Mouse (Mus musculus) liver, embryonic 13.5 days (tissue): Measurements from ENCODE around the gene Gm867. TPM values are rescaled to one million over a fixed set of nuclear protein-coding genes. Genes with fewer than 3 reads are reported as not detected.

Experiments used
- ATAC-seq: fragments of 200-750 bp; cut with Nextera tagmentation; 2 replicates; pipeline ENCODE4 v1.8.0; 2017; ENCODE audit warnings: low read depth, mild to moderate bottlenecking, moderate number of reproducible peaks, moderate library complexity
- DNase-seq: peaks from one replicate; pipeline ENCODE4 v3.0.0; 2022
- H3K27ac ChIP-seq: fragments of 300-500 bp; sonication (generic); 2 replicates; pipeline ENCODE4 v1.5.1; 2015; ENCODE audit warnings: moderate library complexity, mild to moderate bottlenecking, inconsistent platforms
- H3K27me3 ChIP-seq: fragments of 300-500 bp; sonication (generic); 2 replicates; pipeline ENCODE4 v1.6.1; 2015; ENCODE audit warnings: mild to moderate bottlenecking, inconsistent platforms
- H3K36me3 ChIP-seq: fragments of 300-500 bp; sonication (generic); 2 replicates; pipeline ENCODE4 v1.6.1; 2015; ENCODE audit warnings: mild to moderate bottlenecking, inconsistent platforms
- H3K4me1 ChIP-seq: fragments of 300-500 bp; sonication (generic); replicated peaks from 2 replicates; pipeline ENCODE4 v1.6.1; 2015; ENCODE audit warnings: inconsistent platforms
- H3K4me2 ChIP-seq: fragments of 300-500 bp; sonication (generic); 2 replicates; pipeline ENCODE4 v1.6.1; 2015; ENCODE audit warnings: inconsistent platforms, mild to moderate bottlenecking, moderate library complexity
- H3K4me3 ChIP-seq: fragments of 300-500 bp; sonication (generic); replicated peaks from 2 replicates; pipeline ENCODE4 v1.5.1; 2015; ENCODE audit warnings: mild to moderate bottlenecking, inconsistent platforms
- H3K9ac ChIP-seq: fragments of 300-500 bp; sonication (generic); 2 replicates; pipeline ENCODE4 v1.6.1; 2015; ENCODE audit warnings: mild to moderate bottlenecking, inconsistent platforms
- H3K9me3 ChIP-seq: fragments of 300-500 bp; sonication (generic); replicated peaks from 2 replicates; pipeline ENCODE4 v1.6.1; 2016; ENCODE audit warnings: inconsistent platforms
- WGBS: fragments of 180-500 bp; shearing (Covaris S2); methylation state at CpG from one replicate; pipeline ENCODE4 v1.1.7; 2015; ENCODE audit not compliant: insufficient replicate concordance; 5-methylcytosine and 5-hydroxymethylcytosine counted together
- polyA plus RNA-seq: library from polyadenylated mRNA; unstranded; fragments of >200 nt; fragmentation: Nextera tagmentation; extraction: Ambion mirVana; gene quantifications from 2 replicates; pipeline ENCODE4 v1.2.1, GENCODE M21; 2015

Gm867 gene
- polyA plus RNA-seq, 1 experiment from 2014 or later = 25.1 TPM

GRCm38 (mm10) chr10:75915557-75915956 lies 24.9 kb downstream of the Gm867 start:
- ATAC-seq = no peak
- H3K4me3 ChIP-seq = no peak overlapping the region
- no peak overlapping the region for H3K9ac ChIP-seq
- no peaks in the 10 kb centered on the region for H3K27me3 ChIP-seq
- DNase-seq = no peak
- H3K4me2 ChIP-seq = no peak overlapping the region
- H3K27ac ChIP-seq = no peak overlapping the region
- WGBS = 75% methylated on average over 7 of the region's 7 CpGs
- H3K36me3 ChIP-seq = peaks cover 73% of the 10 kb centered on the region
- peaks cover 27% of the 10 kb centered on the region for H3K4me1 ChIP-seq
- no peaks in the 10 kb centered on the region for H3K9me3 ChIP-seq

- Histone ChIP-seq H3K4me3 (no peak overlapping the region), H3K4me2 (no peak overlapping the region), H3K4me1 (peaks cover 4% of the 10 kb centered on the region), H3K27me3 (no peaks in the 10 kb centered on the region), H3K9me3 (no peaks in the 10 kb centered on the region), H3K27ac (no peak overlapping the region), H3K9ac (no peak overlapping the region), H3K36me3 (peaks cover 76% of the 10 kb centered on the region)
- DNase-seq = no peak
- ATAC-seq = no peak
- WGBS = 54% methylated on average over 6 of the region's 6 CpGs
Observed at GRCm38 (mm10) chr10:75913013-75913589, 27.4 kb downstream of the Gm867 start.

GRCm38 (mm10) chr10:75910698-75911097 lies 29.8 kb downstream of the Gm867 start:
- no peak overlapping the region for H3K4me3 ChIP-seq
- ATAC-seq (no peak), DNase-seq (no peak)
- no peak overlapping the region for H3K4me2 ChIP-seq
- H3K27ac ChIP-seq = no peak overlapping the region
- WGBS = 83% methylated on average over 2 of the region's 2 CpGs
- H3K4me1 ChIP-seq = peaks cover 4% of the 10 kb centered on the region; the same call in 1 of the 2 replicates
- no peak overlapping the region for H3K9ac ChIP-seq
- H3K9me3 ChIP-seq = no peaks in the 10 kb centered on the region
- H3K36me3 ChIP-seq = peaks cover 82% of the 10 kb centered on the region
- H3K27me3 ChIP-seq = no peaks in the 10 kb centered on the region

GRCm38 (mm10) chr10:75906882-75907281 lies 33.6 kb downstream of the Gm867 start:
- Histone ChIP-seq H3K27me3 (no peaks in the 10 kb centered on the region), H3K4me1 (no peaks in the 10 kb centered on the region), H3K36me3 (peaks cover 91% of the 10 kb centered on the region), H3K9me3 (no peaks in the 10 kb centered on the region), H3K4me3 (no peak overlapping the region), H3K9ac (no peak overlapping the region), H3K4me2 (no peak overlapping the region), H3K27ac (no peak overlapping the region)
- no peak for ATAC-seq
- WGBS = 94% methylated on average over 4 of the region's 4 CpGs
- no peak for DNase-seq

- H3K27ac ChIP-seq = no peak overlapping the region
- H3K27me3 ChIP-seq = no peaks in the 10 kb centered on the region
- no peaks in the 10 kb centered on the region for H3K9me3 ChIP-seq
- no peak overlapping the region for H3K9ac ChIP-seq
- H3K4me3 ChIP-seq = no peak overlapping the region
- DNase-seq (no peak), ATAC-seq (no peak)
- H3K4me2 ChIP-seq = no peak overlapping the region
- H3K4me1 ChIP-seq = no peaks in the 10 kb centered on the region
- H3K36me3 ChIP-seq = peaks cover 91% of the 10 kb centered on the region
- WGBS = 83% methylated on average over 5 of the region's 5 CpGs
Observed at GRCm38 (mm10) chr10:75904391-75904790, 36.1 kb downstream of the Gm867 start.

GRCm38 (mm10) chr10:75898846-75899245 lies 41.6 kb downstream of the Gm867 start:
- no peak for DNase-seq
- Histone ChIP-seq H3K4me2 (no peak overlapping the region), H3K4me3 (no peak overlapping the region), H3K9ac (no peak overlapping the region), H3K27me3 (no peaks in the 10 kb centered on the region), H3K9me3 (no peaks in the 10 kb centered on the region), H3K4me1 (peaks cover 5% of the 10 kb centered on the region), H3K36me3 (peaks cover 95% of the 10 kb centered on the region), H3K27ac (no peak overlapping the region)
- 69% methylated on average over 3 of the region's 3 CpGs for WGBS
- ATAC-seq = no peak

GRCm38 (mm10) chr10:75898039-75898564 lies 42.4 kb downstream of the Gm867 start:
- no peak for ATAC-seq
- WGBS = 76% methylated on average over 6 of the region's 6 CpGs
- H3K36me3 ChIP-seq = peaks cover 90% of the 10 kb centered on the region
- H3K9me3 ChIP-seq = no peaks in the 10 kb centered on the region
- no peak overlapping the region for H3K9ac ChIP-seq
- H3K27me3 ChIP-seq = no peaks in the 10 kb centered on the region
- H3K4me3 ChIP-seq = no peak overlapping the region
- peaks cover 13% of the 10 kb centered on the region for H3K4me1 ChIP-seq
- DNase-seq = no peak
- no peak overlapping the region; the same call in 1 of the 2 replicates for H3K27ac ChIP-seq
- H3K4me2 ChIP-seq = no peak overlapping the region

- Histone ChIP-seq H3K9ac (no peak overlapping the region), H3K4me2 (no peak overlapping the region), H3K4me3 (no peak overlapping the region), H3K36me3 (peaks cover 83% of the 10 kb centered on the region), H3K27ac (no peak overlapping the region), H3K9me3 (no peaks in the 10 kb centered on the region), H3K27me3 (no peaks in the 10 kb centered on the region), H3K4me1 (peaks cover 19% of the 10 kb centered on the region)
- 52% methylated on average over 6 of the region's 6 CpGs for WGBS
- ATAC-seq (no peak), DNase-seq (peak; percentile 45)
Observed at GRCm38 (mm10) chr10:75897373-75897772, 43.1 kb downstream of the Gm867 start.

- Histone ChIP-seq H3K9ac (no peak overlapping the region), H3K4me2 (no peak overlapping the region), H3K9me3 (no peaks in the 10 kb centered on the region), H3K27me3 (no peaks in the 10 kb centered on the region), H3K27ac (no peak overlapping the region), H3K4me1 (peaks cover 19% of the 10 kb centered on the region), H3K36me3 (peaks cover 71% of the 10 kb centered on the region), H3K4me3 (no peak overlapping the region)
- ATAC-seq (no peak), DNase-seq (no peak)
- 82% methylated on average over 1 of the region's 1 CpGs for WGBS
Observed at GRCm38 (mm10) chr10:75896208-75896607, 44.3 kb downstream of the Gm867 start.

GRCm38 (mm10) chr10:75895730-75896129 lies 44.7 kb downstream of the Gm867 start:
- Histone ChIP-seq H3K9me3 (no peaks in the 10 kb centered on the region), H3K4me1 (peaks cover 19% of the 10 kb centered on the region), H3K36me3 (peaks cover 66% of the 10 kb centered on the region), H3K9ac (no peak overlapping the region), H3K27ac (no peak overlapping the region), H3K4me3 (no peak overlapping the region), H3K27me3 (no peaks in the 10 kb centered on the region), H3K4me2 (no peak overlapping the region)
- ATAC-seq (no peak), DNase-seq (no peak)
- 84% methylated on average over 5 of the region's 5 CpGs for WGBS

- H3K4me1 ChIP-seq = peaks cover 19% of the 10 kb centered on the region
- H3K27ac ChIP-seq = no peak overlapping the region
- no peak for ATAC-seq
- no peaks in the 10 kb centered on the region for H3K9me3 ChIP-seq
- no peak overlapping the region for H3K4me2 ChIP-seq
- no peaks in the 10 kb centered on the region for H3K27me3 ChIP-seq
- 73% methylated on average over 6 of the region's 6 CpGs for WGBS
- no peak overlapping the region for H3K9ac ChIP-seq
- no peak for DNase-seq
- H3K36me3 ChIP-seq = peaks cover 57% of the 10 kb centered on the region
- H3K4me3 ChIP-seq = no peak overlapping the region
Observed at GRCm38 (mm10) chr10:75894601-75895000, 45.9 kb downstream of the Gm867 start.

- peaks cover 44% of the 10 kb centered on the region for H3K36me3 ChIP-seq
- 3% methylated on average over 51 of the region's 51 CpGs for WGBS
- peak within 1 kb of the TSS; percentile 87 for H3K4me2 ChIP-seq
- H3K27ac ChIP-seq = no peak within 1 kb of the TSS; the same call in 1 of the 2 replicates
- H3K9ac ChIP-seq = peak within 1 kb of the TSS; percentile 63
- H3K27me3 ChIP-seq = no peaks in the 10 kb centered on the region
- no peaks in the 10 kb centered on the region for H3K9me3 ChIP-seq
- DNase-seq (peak; percentile 91), ATAC-seq (peak; percentile 98)
- H3K4me3 ChIP-seq = peak within 1 kb of the TSS; percentile 53
- peaks cover 19% of the 10 kb centered on the region for H3K4me1 ChIP-seq
Observed at GRCm38 (mm10) chr10:75893089-75893750, 47.3 kb downstream of the Gm867 start, which contains the start of gene Derl3. Derl3 (plus strand) TSS chr10:75893413.
